8 mouse cellular contexts compared by ENCODE assay signal in the genomic region with DNA sequence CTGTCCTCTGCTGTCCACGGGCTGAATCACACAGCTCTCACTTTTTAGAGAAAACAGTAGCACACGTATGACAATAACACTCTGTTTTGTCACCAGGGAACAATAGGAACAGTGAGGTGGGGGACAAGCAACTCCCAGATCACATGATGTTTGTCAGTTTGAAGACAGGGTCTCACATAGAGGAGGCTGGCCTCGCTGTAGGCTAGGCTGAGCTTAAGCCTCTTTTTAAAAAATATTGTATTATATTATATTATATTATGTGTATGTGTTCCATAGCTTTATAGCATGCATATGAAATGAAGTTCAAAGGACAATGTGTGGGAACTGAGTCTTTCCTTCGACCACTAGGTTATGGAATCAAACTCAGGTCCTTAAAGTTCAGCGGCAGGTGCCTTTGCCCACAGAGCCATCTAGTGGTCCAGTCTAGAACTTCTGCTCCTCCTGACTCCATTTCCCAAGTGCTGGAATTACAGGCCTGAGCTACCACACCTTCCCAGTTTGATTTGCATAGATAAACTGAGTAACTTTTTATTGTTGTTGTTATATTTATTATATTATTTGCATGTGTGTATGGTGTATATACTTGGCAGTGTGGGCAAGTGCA. TPM values are rescaled to one million over a fixed set of nuclear protein-coding genes. Genes with fewer than 3 reads are reported as not detected.
DNase-seq lines count a peak whose midpoint lies in the region; ATAC-seq lines count a peak whose summit lies in the region.
"Had no signal": no experiment of that assay in that cellular context is flagged by ENCODE, and none has a peak within 500 bp of the region (broad histone marks: within the 10 kb centered on the region; RNA-seq: fewer than 3 reads in every experiment).

No protein-coding gene starts in this region.

- H3K4me2 ChIP-seq in embryonic facial prominence, embryonic 11.5 days (ENCODE audit: low read depth, low read length): no peak overlapping the region
- H3K4me2 ChIP-seq in intestine, embryonic 15.5 days (replicated peaks): no peak overlapping the region
- H3K4me2 ChIP-seq in limb, embryonic 11.5 days (ENCODE audit: low read depth, severe bottlenecking): no peak overlapping the region
- H3K4me2 ChIP-seq in neural tube, embryonic 11.5 days (ENCODE audit: low read depth): no peak overlapping the region
- H3K4me2 ChIP-seq: heart, embryonic 15.5 days had no signal

- H3K9ac ChIP-seq in embryonic facial prominence, embryonic 11.5 days (replicated peaks; ENCODE audit: low read length): no peak overlapping the region
- H3K9ac ChIP-seq in intestine, embryonic 15.5 days: no peak overlapping the region
- no peak overlapping the region for H3K9ac ChIP-seq in limb, embryonic 11.5 days (ENCODE audit: low read length)
- no peak overlapping the region for H3K9ac ChIP-seq in neural tube, embryonic 11.5 days (ENCODE audit: low read length)
- H3K9ac ChIP-seq: heart, embryonic 15.5 days had no signal

- peak; percentile 35 for DNase-seq in urinary bladder, postnatal 25 days (ENCODE audit: low spot score)
- DNase-seq in urinary bladder, adult 2 months (ENCODE audit: low spot score): no peak
- DNase-seq in adrenal gland, adult 8-10 months: peak; percentile 26
- DNase-seq in embryonic facial prominence, embryonic 11.5 days (ENCODE audit: low spot score): peak; percentile 80
- DNase-seq in limb, embryonic 11.5 days (ENCODE audit: low spot score): peak; percentile 72
- peak; percentile 58 for DNase-seq in neural tube, embryonic 11.5 days (ENCODE audit: low spot score)

- no peaks in the 10 kb centered on the region for H3K9me3 ChIP-seq in embryonic facial prominence, embryonic 11.5 days (replicated peaks; ENCODE audit: control insufficient read depth, low read length)
- no peaks in the 10 kb centered on the region for H3K9me3 ChIP-seq in intestine, embryonic 15.5 days
- no peaks in the 10 kb centered on the region for H3K9me3 ChIP-seq in limb, embryonic 11.5 days (ENCODE audit: control insufficient read depth, low read length)
- H3K9me3 ChIP-seq in neural tube, embryonic 11.5 days (ENCODE audit: control insufficient read depth, low read length): no peaks in the 10 kb centered on the region
- H3K9me3 ChIP-seq: heart, embryonic 15.5 days had no signal

- no peaks in the 10 kb centered on the region for H3K36me3 ChIP-seq in embryonic facial prominence, embryonic 11.5 days (replicated peaks; ENCODE audit: control insufficient read depth, insufficient read depth, low read depth, low read length)
- H3K36me3 ChIP-seq in intestine, embryonic 15.5 days: no peaks in the 10 kb centered on the region
- no peaks in the 10 kb centered on the region for H3K36me3 ChIP-seq in limb, embryonic 11.5 days (ENCODE audit: control insufficient read depth, insufficient read depth, low read length)
- no peaks in the 10 kb centered on the region for H3K36me3 ChIP-seq in neural tube, embryonic 11.5 days (ENCODE audit: control insufficient read depth, insufficient read depth, low read length)
- H3K36me3 ChIP-seq: heart, embryonic 15.5 days had no signal

- no peak overlapping the region for H3K27ac ChIP-seq in embryonic facial prominence, embryonic 11.5 days (replicated peaks; ENCODE audit: low read depth, low read length)
- no peak overlapping the region for H3K27ac ChIP-seq in intestine, embryonic 15.5 days
- no peak overlapping the region for H3K27ac ChIP-seq in limb, embryonic 11.5 days (replicated peaks; ENCODE audit: low read depth, low read length)
- no peak overlapping the region for H3K27ac ChIP-seq in neural tube, embryonic 11.5 days (ENCODE audit: low read depth, low read length)
- H3K27ac ChIP-seq: heart, embryonic 15.5 days had no signal

- 43% methylated on average over 5 of the region's 5 CpGs for WGBS in embryonic facial prominence, embryonic 11.5 days
- 46% methylated on average over 5 of the region's 5 CpGs for WGBS in intestine, embryonic 15.5 days
- WGBS in limb, embryonic 11.5 days: 47% methylated on average over 5 of the region's 5 CpGs
- 43% methylated on average over 5 of the region's 5 CpGs for WGBS in neural tube, embryonic 11.5 days

- H3K27me3 ChIP-seq in embryonic facial prominence, embryonic 11.5 days (ENCODE audit: control insufficient read depth, insufficient read depth, low read length): no peaks in the 10 kb centered on the region
- no peaks in the 10 kb centered on the region for H3K27me3 ChIP-seq in intestine, embryonic 15.5 days (replicated peaks)
- H3K27me3 ChIP-seq in limb, embryonic 11.5 days (ENCODE audit: control insufficient read depth, insufficient read depth, low read length): no peaks in the 10 kb centered on the region
- no peaks in the 10 kb centered on the region for H3K27me3 ChIP-seq in neural tube, embryonic 11.5 days (ENCODE audit: control insufficient read depth, insufficient read depth, low read length)
- H3K27me3 ChIP-seq: heart, embryonic 15.5 days had no signal

- H3K4me3 ChIP-seq in embryonic facial prominence, embryonic 11.5 days (ENCODE audit: low read depth, low read length): no peak overlapping the region
- H3K4me3 ChIP-seq in intestine, embryonic 15.5 days (replicated peaks): no peak overlapping the region
- no peak overlapping the region for H3K4me3 ChIP-seq in limb, embryonic 11.5 days (ENCODE audit: low read depth, low read length)
- H3K4me3 ChIP-seq in neural tube, embryonic 11.5 days (ENCODE audit: low read depth, low read length): no peak overlapping the region
- H3K4me3 ChIP-seq: heart, embryonic 15.5 days had no signal

- 0 out of 2 replicates have a peak, but pooled peaks have one; percentile 56 for ATAC-seq in embryonic facial prominence, embryonic 11.5 days (replicated peaks; ENCODE audit: insufficient number of reproducible peaks, low FRiP score, low TSS enrichment, low read depth)
- ATAC-seq in intestine, embryonic 15.5 days: peak; percentile 26; the same call in 1 of the 2 replicates
- no peak for ATAC-seq in limb, embryonic 11.5 days (ENCODE audit: insufficient number of reproducible peaks, low FRiP score, low TSS enrichment, low read depth)
- ATAC-seq in neural tube, embryonic 11.5 days (ENCODE audit: insufficient read depth, low FRiP score, low TSS enrichment): no peak

- no peaks in the 10 kb centered on the region for H3K4me1 ChIP-seq in embryonic facial prominence, embryonic 11.5 days (ENCODE audit: control insufficient read depth, insufficient read depth, low read length)
- no peaks in the 10 kb centered on the region for H3K4me1 ChIP-seq in intestine, embryonic 15.5 days (replicated peaks)
- H3K4me1 ChIP-seq in limb, embryonic 11.5 days (ENCODE audit: control insufficient read depth, insufficient read depth, low read length): no peaks in the 10 kb centered on the region
- no peaks in the 10 kb centered on the region for H3K4me1 ChIP-seq in neural tube, embryonic 11.5 days (ENCODE audit: control insufficient read depth, insufficient read depth, low read length)
- H3K4me1 ChIP-seq: heart, embryonic 15.5 days had no signal

RNA-seq across cellular contexts. Expression of a gene that starts 8.6 kb away (rescaled TPM):
- polyA plus RNA-seq in urinary bladder, adult 2 months (2012; rRNA removed): 15.4 and 17.5 TPM in 2 replicates
- 10 to 100 TPM; 57.8 to 78.0 (median 72.3) TPM for total RNA-seq in adrenal gland, adult 8-10 months (2022)
- polyA plus RNA-seq in embryonic facial prominence, embryonic 11.5 days (2014; fragmentation: Nextera tagmentation; extraction: Ambion mirVana): 24.0 and 24.3 TPM in 2 replicates
- polyA plus RNA-seq in intestine, embryonic 15.5 days (2015; fragmentation: Nextera tagmentation; extraction: Ambion mirVana): 89.4 and 100 TPM in 2 replicates
- polyA plus RNA-seq in limb, embryonic 11.5 days (2014; fragmentation: Nextera tagmentation; extraction: Ambion mirVana): 22.8 and 24.2 TPM in 2 replicates
- polyA plus RNA-seq in neural tube, embryonic 11.5 days (2014; fragmentation: Nextera tagmentation; extraction: Ambion mirVana): 15.5 and 15.7 TPM in 2 replicates

RNA-seq across cellular contexts. Expression of a gene that starts 27.0 kb away (rescaled TPM):
- 0.01 TPM in 1 of 2 replicates, not detected in the other for polyA plus RNA-seq in urinary bladder, adult 2 months (2012; rRNA removed)
- under 1 TPM; 0.15 to 0.46 (median 0.22) TPM for total RNA-seq in adrenal gland, adult 8-10 months (2022)
- polyA plus RNA-seq in embryonic facial prominence, embryonic 11.5 days (2014; fragmentation: Nextera tagmentation; extraction: Ambion mirVana): 0.34 and 0.45 TPM in 2 replicates
- 0.72 and 1.2 TPM in 2 replicates for polyA plus RNA-seq in intestine, embryonic 15.5 days (2015; fragmentation: Nextera tagmentation; extraction: Ambion mirVana)
- polyA plus RNA-seq in limb, embryonic 11.5 days (2014; fragmentation: Nextera tagmentation; extraction: Ambion mirVana): 0.67 and 0.99 TPM in 2 replicates
- polyA plus RNA-seq in neural tube, embryonic 11.5 days (2014; fragmentation: Nextera tagmentation; extraction: Ambion mirVana): 1.5 and 1.8 TPM in 2 replicates

Comparison
In these comparisons a context has a peak if more than half of its experiments do, and no peak if none do; other contexts are left out.
1. ATAC-seq: peak in embryonic facial prominence, embryonic 11.5 days (single experiment) and intestine, embryonic 15.5 days (single experiment); none in limb, embryonic 11.5 days (single experiment) and neural tube, embryonic 11.5 days (single experiment).